Mouse (Mus musculus): ENCODE measurements around the gene Ttc33. TPM values are rescaled to one million over a fixed set of nuclear protein-coding genes. Genes with fewer than 3 reads are reported as not detected.

The Ttc33 gene
- total RNA-seq (2021), result 10 to 100 TPM; 61.6 to 67.4 TPM
- long read RNA-seq, experiment 1, transcript Ttc33-201 (5 exons, 1,832 nt), result major isoform, 26 of 52 reads
- long read RNA-seq, experiment 1, transcript Ttc33-203 (5 exons, 1,671 nt), result minor isoform, 8 of 52 reads
- long read RNA-seq, experiment 1, partial matches to known transcripts, result 13 of 52 reads
- long read RNA-seq, experiment 1, other reads (novel, unspliced or antisense), result 4 of 52 reads
- long read RNA-seq, experiment 2, transcript Ttc33-201 (5 exons, 1,832 nt), result major isoform, 31 of 62 reads
- long read RNA-seq, experiment 2, transcript Ttc33-203 (5 exons, 1,671 nt), result minor isoform, 12 of 62 reads
- long read RNA-seq, experiment 2, partial matches to known transcripts, result 13 of 62 reads
- long read RNA-seq, experiment 2, other reads (novel, unspliced or antisense), result 5 of 62 reads

- TF ChIP-seq CTCF (IDR thresholded peaks at IDR 0.05), result peak; percentile 53
- DNase-seq, result peak; percentile 85
- intact Hi-C loops (cut with DNase I), result loop anchor here (2.0 kb wide), 1 partner anchor 69 kb away; the partner anchor contains the start of gene Rpl37
- Histone ChIP-seq H3K27ac (peak within 1 kb of the TSS; percentile 95), H3K4me3 (peak within 1 kb of the TSS; percentile 93)
These were observed at the start of gene Ttc33 for GRCm38 (mm10) chr15:5185366-5186292. Gene Ttc33, plus strand, starts transcription at chr15:5185525.

- DNase-seq, result no peak
- Histone ChIP-seq H3K27ac (no peak overlapping the region), H3K4me3 (no peak overlapping the region)
- intact Hi-C loops (cut with DNase I), result no loop called here
- TF ChIP-seq CTCF (IDR thresholded peaks at IDR 0.05), result no peak
These were observed 47.1 kb upstream of the Ttc33 start for GRCm38 (mm10) chr15:5138021-5138856.

DNA sequence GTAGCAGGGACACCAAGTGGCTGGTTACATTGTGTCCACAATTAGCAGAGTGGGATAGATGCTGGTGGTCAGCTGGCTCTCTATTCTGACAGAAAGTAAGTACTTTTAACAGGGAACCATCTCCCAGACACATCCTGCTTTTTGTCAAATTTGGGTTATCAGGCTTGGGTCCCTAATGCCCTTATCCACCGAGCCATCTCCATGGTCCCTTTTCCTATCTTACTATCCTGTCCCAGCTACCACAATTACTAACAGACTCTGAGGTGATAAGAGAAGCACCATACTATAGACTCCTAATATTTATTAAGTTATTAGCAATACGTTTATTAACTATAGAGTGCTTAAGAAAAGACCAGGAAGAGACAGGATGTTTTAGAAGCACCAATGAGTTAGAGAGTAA is 46.0 kb upstream of the Ttc33 start:
- no peak overlapping the region for H3K4me3 ChIP-seq
- no peak for TF ChIP-seq CTCF (IDR thresholded peaks at IDR 0.05)
- intact Hi-C loops (cut with DNase I), result no loop called here
- no peak for DNase-seq
- H3K27ac ChIP-seq, result no peak overlapping the region

- TF ChIP-seq CTCF (IDR thresholded peaks at IDR 0.05), result no peak
- intact Hi-C loops (cut with DNase I), result no loop called here
- no peak overlapping the region for H3K27ac ChIP-seq
- no peak for DNase-seq
- no peak overlapping the region for H3K4me3 ChIP-seq
These were observed 45.5 kb upstream of the Ttc33 start for GRCm38 (mm10) chr15:5139863-5140262.

DNA sequence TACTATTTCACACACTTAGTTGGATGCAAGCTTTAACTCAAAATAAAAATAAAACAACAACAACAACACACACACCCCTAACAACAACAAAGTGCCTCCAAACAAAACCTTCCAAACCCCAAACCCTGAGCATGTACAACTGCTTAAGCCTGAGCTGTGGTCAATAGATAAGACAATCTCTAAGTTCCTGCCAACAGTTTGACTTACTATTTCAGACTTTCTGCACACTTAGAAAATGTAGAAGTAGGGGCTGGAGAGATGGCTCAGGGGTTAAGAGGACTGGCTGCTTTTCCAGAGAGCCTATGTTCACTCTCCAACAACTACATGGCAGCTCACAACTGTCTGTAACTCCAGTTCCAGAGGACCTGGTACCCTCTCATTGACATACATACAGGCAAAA is 45.0 kb upstream of the Ttc33 start:
- Histone ChIP-seq H3K4me3 (no peak overlapping the region), H3K27ac (no peak overlapping the region)
- no peak for TF ChIP-seq CTCF (IDR thresholded peaks at IDR 0.05)
- intact Hi-C loops (cut with DNase I), result no loop called here
- DNase-seq, result no peak

- intact Hi-C loops (cut with DNase I), result no loop called here
- no peak overlapping the region for H3K4me3 ChIP-seq
- no peak for TF ChIP-seq CTCF (IDR thresholded peaks at IDR 0.05)
- peak overlapping the region; percentile 43; the same call in 1 of the 2 replicates for H3K27ac ChIP-seq
- no peak for DNase-seq
These were observed 43.3 kb upstream of the Ttc33 start for GRCm38 (mm10) chr15:5142047-5142446.

- no peak overlapping the region; the same call in 1 of the 2 replicates for H3K27ac ChIP-seq
- intact Hi-C loops (cut with DNase I), result no loop called here
- no peak for TF ChIP-seq CTCF (IDR thresholded peaks at IDR 0.05)
- H3K4me3 ChIP-seq, result peak overlapping the region; percentile 98; the same call in 1 of the 2 replicates
- DNase-seq, result no peak
These were observed 42.6 kb upstream of the Ttc33 start for GRCm38 (mm10) chr15:5142714-5143113.

DNA sequence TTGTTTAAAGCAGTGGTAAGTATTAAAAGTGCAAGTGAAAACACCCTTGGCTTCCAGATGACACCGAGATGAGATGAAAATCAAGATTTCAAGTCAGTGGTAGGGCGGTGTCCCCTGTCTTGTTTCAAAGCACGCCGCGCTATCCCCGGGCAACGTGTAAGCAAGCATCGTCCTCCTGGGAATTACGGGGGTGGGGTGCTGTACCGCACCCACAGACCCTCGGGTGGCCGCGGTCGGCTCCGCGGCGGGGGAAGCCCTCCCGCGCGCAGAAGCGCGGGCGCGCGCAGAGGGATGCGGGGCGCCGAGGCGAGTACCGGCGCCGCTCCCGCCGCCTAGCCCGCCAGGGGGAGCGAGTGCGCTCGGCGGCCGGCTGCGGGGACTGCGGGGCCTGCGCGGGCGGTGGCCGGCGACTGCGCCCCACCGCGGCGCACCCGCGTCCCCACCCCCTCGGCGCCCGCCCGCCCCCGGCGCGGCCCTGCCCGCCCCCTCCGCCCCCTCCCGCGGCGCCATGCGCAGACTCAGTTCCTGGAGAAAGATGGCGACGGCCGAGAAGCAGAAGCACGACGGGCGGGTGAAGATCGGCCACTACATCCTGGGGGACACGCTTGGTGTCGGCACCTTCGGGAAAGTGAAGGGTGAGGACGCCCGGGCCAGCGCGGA is 41.8 kb upstream of the Ttc33 start, which contains the start of gene Prkaa1:
TSS of gene Prkaa1 (plus strand) at position 501 of the 660 bp plus-strand sequence.
- peak within 1 kb of the TSS; percentile 98 for H3K4me3 ChIP-seq
- TF ChIP-seq CTCF (IDR thresholded peaks at IDR 0.05), result peak; percentile 62
- peak; percentile 89 for DNase-seq
- H3K27ac ChIP-seq, result peak within 1 kb of the TSS; percentile 91
- intact Hi-C loops (cut with DNase I), result loop anchor here (2.0 kb wide), 1 partner anchor 27 kb away; the partner anchor contains the start of gene Rpl37

DNA sequence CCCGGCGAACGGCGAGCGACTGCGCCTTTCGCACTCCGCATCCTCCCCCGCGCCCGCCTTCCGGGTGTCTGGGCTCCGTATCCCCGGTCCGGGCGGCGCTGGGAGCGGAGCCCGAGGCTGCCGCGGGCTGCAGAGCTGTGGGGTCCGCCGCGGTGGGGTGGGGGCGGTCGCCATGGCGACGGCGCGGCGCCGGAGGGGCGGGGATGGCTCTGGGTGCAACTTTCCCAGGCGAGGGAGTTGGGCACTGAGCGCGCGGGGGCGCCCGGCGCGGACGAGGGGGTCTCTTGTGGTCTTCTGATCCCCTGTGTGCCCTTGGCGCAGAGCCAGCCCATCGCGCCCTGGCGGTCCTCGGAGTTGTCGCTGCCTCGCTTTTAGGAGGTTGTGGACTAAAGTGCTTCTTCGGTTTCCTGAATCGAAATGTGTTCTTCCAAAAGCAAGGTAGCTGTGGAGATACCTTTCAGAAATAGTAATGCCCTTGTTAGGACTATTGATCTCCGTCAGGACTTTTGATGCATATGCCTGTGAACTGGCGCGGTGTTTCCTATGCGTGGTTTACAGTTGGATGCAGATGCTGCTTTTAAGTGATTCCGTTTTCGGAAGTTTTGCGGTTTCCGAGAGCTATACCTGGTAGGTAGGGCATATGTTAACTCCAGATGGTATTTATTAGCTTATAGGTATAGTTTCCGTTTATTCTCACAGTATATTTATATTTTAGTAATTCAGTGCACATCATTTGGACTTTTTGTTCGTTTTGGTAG is 41.1 kb upstream of the Ttc33 start:
- H3K4me3 ChIP-seq, result peak overlapping the region; percentile 98
- peak; percentile 31 for TF ChIP-seq CTCF (IDR thresholded peaks at IDR 0.05)
- DNase-seq, result peak; percentile 77
- peak overlapping the region; percentile 91 for H3K27ac ChIP-seq
- intact Hi-C loops (cut with DNase I), result loop anchor here (2.0 kb wide), 1 partner anchor 27 kb away; the partner anchor contains the start of gene Rpl37

DNA sequence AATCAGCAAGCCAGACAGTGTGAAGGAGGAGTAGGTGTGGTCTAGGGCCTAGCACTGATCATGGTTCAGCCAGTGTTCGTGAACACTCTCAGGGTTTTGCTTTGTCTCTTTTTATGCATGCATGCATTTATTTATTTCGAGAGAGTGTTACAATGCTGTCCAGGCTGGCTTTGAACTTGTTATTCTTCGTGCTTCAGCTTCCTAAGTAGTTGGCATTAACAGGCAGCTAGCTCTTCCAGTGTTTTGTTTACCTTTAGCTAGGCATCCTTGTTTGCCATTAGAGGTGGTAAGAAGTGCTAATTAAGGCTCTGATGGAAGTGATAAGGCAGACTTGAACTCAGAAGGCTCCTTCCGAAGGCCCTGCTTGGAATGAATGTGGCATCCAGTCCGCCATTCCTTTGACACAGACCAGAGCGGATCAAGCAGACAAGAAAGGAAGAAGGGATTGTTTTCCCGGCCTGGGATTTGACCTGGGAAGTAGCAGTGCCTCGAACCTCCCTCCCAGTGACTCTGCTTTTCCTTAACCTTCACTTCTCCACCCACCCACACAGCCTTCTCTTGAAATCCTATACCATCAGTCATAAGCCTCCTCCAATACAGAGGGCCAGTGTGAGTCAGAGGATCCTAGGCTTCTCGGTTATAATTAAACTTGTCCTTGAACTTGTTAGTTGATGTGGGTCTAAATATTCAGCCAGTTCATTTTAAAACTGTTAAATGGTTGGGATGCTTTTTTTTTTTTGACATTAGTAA is 40.0 kb upstream of the Ttc33 start:
- H3K4me3 ChIP-seq, result peak overlapping the region; percentile 98
- no peak for TF ChIP-seq CTCF (IDR thresholded peaks at IDR 0.05)
- intact Hi-C loops (cut with DNase I), result loop anchor here (2.0 kb wide), 1 partner anchor 29 kb away; the partner anchor contains the start of gene Rpl37
- peak overlapping the region; percentile 35; the same call in 1 of the 2 replicates for H3K27ac ChIP-seq
- no peak for DNase-seq
